Mouse (Mus musculus): ENCODE data around the gene Mecom. TPM values are rescaled to one million over a fixed set of nuclear protein-coding genes. Genes with fewer than 3 reads are reported as not detected.

The Mecom gene
- total RNA-seq, 4 experiments from 2014 or later, result 2.2 to 5.5 (median 4.5) TPM

DNA sequence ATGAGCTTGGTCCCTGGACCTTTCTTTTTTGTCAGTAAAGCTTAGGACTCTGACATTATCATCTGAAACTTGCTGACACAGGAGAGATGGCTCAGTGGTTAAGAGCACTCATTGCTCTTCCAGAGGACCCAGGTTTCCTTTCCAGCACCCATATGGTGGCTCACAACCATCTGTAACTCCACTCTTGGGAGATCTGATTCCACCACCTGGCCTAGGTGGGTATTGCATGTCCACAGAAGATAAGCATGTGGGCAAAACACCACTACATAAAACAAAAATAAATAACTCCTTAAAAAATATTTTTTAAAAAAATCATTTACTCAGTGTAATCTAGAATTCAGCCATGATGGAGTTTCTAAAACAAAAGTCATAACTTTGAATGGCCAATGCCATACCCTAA lies 338.7 kb downstream of the Mecom start:
- DNase-seq (ENCODE audit: low spot score in 2 of 2), result no peak

DNA sequence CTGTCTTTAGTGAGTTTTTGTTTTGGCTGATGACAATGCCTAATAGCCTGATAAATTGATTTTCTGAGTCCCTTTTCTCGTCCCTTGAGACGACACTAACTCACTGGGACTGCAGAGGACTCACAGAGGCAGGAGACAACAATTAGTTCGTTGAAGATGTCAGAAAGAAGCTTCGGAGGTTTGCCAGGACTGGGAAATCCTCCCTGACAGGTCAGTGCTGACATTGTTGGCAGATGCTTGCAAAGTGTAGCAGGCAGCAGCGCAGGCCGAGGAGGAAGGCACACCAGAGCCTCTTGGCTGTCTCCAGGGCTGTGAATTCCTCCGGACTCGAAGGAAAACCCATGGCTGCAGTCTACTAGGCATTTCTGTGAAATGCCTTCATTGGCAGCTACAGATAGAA lies 339.9 kb downstream of the Mecom start:
- no peak for DNase-seq (ENCODE audit: low spot score in 2 of 2)

DNA sequence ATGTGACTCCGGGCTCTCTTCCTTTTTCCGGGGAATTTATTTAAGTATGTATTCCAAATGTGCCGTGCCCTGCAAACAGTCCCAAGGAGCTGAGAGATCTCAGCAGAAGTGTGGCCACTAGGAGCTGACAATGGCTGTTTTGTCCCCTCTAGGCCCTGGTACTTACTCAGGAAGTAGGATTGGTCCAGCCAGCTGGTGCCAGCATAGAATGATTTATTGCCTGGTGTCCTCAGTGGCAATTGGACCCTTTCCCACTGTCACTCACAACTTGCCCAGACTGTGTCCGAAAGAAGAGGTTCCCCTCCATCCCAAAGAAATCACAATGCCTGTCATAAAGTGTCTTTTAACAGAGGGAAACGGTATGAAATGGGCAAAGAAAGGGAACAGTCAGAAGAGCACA lies 340.4 kb downstream of the Mecom start:
- DNase-seq (ENCODE audit: low spot score in 2 of 2), result no peak

DNA sequence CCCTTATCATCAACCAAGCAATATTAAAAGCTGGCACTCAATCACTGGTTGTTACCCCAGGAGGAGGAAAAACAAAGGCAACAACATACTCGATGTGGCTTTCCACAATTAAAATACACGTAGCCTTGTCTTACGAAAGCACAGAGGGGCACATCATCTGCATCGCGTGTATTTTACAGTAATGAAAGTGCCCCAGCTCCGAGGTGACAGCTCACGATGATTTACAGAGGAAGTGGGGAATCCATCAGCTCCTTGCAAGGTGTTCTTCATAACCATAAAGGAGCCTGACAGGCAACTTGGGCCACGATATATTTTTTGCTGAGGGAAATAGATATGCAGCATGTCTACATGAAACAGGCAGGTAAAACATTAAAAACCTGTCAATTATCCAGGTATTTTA lies 341.7 kb downstream of the Mecom start:
- DNase-seq (ENCODE audit: low spot score in 2 of 2), result no peak

DNA sequence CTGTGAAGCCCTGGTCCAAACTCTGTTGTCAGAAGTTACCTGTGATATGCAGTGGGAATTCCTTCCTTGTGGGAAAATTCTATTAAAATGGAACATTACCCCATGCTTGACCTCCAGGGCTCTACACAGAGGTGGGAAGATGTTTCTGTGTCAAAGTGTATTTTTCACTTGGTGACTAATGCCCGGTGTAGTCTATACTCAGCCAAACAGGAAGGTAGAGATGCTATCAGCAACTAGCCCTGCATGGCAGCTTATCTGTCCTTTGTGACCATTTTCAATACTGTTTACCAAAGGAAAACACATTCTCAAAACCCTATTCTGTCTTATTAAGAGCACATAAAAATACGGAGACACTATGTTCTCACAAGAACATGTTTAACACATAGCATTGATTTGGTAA lies 344.0 kb downstream of the Mecom start:
- no peak for DNase-seq (ENCODE audit: low spot score in 2 of 2)

DNA sequence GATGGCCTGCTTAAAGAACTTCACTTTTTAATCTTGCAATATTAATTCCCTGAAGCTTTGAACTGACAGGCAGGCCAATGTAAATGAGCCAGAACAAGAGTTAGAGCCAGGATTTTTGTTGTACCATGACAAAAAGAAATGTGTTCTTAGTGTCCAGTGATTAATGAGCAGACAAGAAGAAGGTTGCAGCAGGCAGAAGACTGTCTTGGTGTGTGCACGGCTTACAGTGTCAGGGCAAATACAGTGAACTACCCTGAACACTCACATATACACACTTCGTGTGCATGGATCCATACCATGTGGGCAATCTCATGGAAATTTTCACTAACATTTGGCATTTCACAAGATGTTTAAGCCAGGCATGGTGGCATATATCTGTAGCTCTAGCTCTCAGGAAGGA lies 349.0 kb downstream of the Mecom start:
- DNase-seq (ENCODE audit: low spot score in 2 of 2), result no peak

DNA sequence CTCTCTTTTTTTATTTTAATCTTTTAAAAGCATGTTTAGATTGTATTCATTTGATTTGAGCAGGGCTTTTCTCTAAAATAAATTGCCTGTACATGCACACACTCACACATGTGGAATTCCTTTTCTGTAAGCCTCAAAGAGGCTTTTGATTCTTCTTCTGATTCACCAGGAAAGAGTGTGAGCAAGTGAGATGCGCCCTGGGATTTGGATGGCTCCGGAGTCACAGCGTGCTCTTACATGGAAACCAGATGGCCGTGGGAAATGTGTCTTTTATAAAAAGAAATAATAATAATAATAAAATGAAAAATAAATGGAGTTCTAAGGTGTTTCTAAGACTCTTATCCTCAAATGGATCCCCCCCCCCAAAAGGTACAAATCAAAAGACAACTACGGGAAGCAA lies 349.6 kb downstream of the Mecom start:
- DNase-seq (ENCODE audit: low spot score in 2 of 2), result no peak

DNA sequence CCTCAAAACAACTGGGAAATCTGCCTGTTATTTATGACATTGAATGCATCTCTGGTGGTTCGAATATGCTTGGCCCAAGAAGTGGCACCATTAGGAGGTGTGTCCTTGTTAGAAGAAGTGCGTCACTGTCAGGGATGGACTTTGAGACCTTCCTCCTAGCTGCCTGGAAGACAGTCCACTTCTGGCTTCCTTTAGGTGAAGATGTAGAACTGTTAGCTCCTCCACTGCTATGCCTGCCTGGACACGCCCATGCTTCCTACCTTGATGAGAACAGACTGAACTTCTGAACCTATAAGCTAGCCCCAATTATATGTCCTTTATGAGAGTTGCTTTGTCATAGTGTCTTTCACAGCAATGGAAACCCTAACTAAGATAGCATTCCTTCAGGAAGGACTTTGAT lies 352.6 kb downstream of the Mecom start:
- no peak for DNase-seq (ENCODE audit: low spot score in 2 of 2)

DNA sequence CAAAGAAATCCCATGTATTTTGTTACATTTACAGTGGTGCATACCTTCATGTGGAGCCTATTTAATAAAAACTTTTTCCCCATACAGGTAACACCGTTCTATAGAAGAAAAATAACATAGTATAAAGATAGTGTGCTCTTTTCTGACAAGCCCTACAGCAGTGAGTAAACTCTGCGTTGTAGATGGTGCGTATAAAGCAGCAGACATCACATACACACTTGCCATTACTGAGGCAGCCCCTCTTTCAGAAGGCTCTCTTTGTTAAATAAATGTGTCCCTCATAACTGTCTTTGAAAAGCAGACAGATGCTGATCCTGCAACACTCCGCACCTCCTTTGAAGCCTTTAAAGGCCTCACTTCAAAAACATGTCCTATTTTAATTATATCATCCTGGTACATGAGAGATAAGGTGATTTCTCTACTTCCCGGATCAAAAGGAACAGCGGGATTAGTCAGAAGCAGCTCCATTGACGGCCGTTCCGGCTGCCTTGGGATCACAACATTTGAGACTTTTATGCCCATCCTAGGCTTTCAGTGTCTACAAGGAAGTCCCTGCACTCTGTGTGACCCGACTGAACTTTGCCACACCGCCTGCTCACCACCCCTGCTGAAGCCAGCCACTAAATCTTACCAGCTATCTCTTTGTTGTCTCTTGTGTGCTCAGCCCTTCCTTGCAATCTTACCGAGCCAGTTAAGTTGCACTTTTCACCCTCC lies 355.4 kb downstream of the Mecom start:
- no peak for DNase-seq (ENCODE audit: low spot score in 2 of 2)

DNA sequence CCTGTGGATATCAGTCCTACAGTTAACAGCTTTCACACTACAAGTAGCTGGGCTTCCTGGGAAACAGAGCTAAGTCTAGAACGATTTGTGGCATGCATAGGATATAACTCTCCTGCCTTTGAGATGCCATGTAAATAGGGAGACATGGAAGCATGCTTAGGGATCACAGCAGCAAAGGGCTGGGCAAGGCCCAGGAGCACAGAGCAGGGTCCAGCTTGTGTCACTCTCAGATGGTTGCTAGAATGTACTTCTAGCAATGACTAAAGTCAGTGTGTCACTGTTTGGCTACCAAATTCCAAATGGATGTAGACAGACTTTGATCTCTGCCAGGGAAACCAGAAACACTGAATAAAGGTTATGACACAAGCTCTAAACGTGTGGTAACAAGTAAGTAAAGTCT lies 358.5 kb downstream of the Mecom start:
- DNase-seq (ENCODE audit: low spot score in 2 of 2), result no peak

DNA sequence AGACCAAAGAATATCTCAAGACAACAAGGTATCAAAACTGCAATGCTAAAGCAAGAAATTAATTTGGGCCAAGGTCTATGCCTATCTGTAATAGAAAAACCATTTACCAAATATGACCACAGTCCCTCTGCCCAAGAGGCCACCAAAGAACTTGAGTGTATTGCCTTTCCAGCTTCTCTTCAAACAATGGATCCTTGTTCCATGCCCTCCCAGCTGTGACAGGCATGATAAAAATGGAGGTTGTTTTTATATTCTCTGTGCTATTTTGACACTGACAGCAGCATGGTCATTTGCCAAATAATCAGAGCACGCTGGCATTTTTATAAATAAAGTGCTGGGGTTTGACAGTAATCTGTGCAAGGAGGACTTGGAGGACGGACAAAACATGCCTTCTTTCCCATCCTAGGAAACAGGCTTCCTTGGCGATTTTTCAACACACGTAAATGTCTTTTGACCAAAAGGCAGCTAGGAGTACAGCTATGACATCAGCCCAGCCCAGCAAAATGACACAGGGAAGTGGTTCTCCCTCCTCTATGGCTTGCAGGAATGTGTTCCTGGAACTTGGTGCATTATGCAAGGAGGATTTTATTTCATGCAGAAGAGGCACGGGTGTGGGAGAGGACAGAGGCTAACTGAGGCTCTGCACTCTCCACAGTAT lies 359.9 kb downstream of the Mecom start:
- no peak for DNase-seq (ENCODE audit: low spot score in 2 of 2)

DNA sequence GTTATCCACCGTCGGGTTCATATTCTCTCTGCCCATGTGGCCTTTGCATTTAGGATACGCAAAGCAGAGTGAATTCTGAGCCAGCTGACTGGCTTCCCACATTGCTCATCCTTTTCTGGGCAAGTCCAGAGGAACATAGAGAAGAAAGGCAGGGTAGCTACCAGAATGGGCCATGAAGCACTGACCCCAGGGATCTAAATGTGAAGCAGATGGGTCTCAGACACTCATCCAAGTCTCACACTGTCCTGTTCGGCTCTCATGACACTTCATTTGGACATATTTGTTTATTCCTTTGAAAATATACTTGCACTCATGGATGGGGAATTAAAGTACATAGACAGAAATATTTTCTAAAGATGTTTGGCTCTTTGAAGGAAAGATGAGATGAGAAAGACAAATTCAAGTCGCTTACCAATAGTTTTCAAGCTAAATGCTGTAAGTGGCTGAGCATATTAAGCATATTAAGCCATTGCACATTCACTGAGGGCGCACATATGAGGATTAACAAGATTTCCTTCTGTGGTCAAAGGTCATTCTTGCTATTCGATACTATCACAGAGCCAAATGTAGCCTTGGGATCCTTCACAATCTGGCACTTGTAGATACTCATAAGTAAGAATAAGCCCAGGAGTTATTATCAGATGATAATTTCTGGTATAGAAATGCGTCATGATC lies 365.9 kb downstream of the Mecom start:
- DNase-seq (ENCODE audit: low spot score in 2 of 2), result no peak

DNA sequence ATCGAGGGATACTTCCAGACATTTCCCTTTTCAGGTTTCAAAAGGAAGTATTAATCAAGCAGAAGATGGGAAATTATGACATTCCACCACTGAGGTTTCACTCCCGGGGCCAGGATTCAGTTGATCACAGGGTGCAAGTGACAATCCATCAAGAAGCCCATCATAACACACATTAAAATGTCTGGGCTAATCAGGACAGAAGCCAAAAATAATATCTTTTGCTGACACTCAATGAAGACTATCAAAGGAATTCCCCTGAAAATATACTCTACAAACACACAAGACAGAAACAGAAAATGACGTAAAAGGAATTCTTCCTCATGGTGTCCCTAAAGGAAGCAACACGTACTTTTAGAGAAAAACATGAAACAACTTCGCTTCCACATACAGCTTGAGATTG lies 371.2 kb downstream of the Mecom start:
- DNase-seq (ENCODE audit: low spot score in 2 of 2), result no peak

DNA sequence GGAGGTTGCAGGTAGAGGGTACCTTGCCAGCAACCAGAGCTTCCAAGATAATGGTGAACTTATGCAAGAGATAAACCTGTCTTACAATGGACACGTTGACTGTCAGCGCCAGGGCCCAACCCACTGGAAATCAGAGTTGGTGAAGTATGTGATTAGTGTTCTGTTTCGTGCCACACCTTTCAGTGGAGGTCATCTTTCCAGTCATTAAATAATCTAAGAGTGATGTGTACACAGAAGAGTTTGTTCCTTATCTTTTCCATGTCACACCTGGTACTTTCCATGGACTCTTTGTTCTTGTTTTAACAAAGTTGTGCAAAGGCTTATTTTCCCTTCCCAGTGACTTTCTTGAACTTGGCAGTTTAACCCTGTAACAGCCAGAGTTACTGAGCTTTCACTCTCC lies 374.0 kb downstream of the Mecom start:
- DNase-seq (ENCODE audit: low spot score in 2 of 2), result no peak

DNA sequence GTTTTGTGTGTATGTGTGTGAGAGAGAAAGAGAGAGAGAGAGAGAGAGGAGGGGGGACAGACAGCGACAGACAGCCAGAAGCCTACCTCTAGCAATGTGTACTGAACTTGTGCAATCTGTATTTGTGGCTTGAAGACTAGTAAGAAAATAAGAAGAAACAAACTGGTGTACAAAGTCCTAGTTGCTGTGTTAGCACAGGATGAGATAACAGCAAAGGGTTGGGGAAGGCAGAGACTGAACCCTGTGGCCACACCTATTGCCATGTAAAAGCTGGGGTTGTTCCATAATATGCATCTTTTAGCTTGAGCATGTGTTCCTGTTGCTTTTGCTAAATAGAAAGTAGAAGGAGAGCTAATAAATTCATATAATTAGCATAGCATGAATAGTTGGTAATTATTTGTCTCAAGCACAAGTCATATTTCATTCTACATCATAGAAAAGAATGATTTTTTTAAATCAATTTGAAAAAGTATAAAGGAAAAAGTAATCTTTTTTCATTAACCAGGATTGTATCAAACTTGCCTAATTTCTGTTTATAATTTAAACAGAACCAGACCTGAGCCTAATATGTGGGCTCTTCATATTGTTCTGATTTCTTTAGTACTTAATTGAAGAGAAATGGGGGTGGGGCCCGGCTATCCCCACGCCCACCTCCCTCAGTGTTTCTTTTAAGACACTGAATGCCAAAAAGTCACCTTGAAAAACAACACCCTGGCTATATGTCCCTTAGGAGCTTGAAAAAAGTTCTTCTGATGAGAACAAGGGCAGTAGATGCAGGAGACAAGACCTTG lies 379.2 kb downstream of the Mecom start:
- no peak for DNase-seq (ENCODE audit: low spot score in 2 of 2)

DNA sequence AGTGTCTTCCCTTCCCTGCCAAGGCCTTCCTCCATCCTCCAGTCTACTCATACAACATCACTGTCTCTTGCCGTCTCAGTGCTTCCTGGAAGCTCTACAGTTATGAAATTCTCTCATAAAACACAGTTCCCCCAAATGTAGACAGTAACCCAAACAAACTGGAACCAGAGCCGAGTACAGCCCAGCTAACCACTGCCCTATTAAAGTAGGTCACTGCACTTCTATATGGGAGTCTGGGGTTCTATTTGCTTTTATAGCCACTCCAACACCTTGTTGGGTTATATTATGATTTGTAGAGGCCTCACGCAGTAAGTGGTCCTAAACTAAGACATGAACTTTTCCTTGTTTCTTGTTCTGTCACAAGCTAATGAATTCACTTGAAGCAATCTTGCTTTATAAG lies 380.8 kb downstream of the Mecom start:
- no peak for DNase-seq (ENCODE audit: low spot score in 2 of 2)

DNA sequence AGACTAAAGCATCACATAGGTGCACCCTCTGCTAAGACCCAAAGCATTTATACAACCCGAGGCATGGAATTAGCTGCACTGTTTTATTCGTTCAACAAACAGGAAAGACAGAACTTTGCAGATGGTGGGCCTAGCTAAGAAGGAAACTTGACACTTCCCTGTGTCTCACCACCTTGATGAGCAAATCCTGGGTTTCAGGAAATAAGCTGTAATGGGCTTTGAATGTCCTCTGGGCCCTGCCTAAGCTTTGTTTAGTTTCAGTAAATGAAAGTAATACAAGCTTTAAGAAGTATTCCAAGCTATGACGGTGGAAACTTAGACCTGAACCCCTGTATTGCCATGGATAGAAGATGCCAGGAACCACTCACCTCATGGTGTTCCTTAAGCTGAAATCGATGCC lies 383.0 kb downstream of the Mecom start:
- no peak for DNase-seq (ENCODE audit: low spot score in 2 of 2)

DNA sequence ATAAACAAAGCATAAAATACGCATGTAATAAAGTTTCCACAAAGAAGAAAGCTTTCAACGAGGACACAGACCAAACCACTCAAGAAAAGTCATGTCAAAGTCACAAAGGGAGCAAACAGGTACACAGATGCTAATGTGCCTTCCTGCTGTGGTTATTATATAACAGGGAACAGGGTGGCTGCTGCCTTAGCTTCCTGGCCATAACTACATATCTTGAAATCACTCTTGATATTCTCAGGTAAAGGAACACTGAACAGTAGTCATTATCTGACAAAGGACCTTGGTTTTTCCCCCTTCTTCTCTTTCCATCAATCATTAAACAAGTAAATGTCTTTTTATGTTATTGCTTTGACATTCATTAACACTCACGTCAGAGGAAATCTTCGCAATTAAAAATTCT lies 384.4 kb downstream of the Mecom start:
- DNase-seq (ENCODE audit: low spot score in 2 of 2), result no peak

DNA sequence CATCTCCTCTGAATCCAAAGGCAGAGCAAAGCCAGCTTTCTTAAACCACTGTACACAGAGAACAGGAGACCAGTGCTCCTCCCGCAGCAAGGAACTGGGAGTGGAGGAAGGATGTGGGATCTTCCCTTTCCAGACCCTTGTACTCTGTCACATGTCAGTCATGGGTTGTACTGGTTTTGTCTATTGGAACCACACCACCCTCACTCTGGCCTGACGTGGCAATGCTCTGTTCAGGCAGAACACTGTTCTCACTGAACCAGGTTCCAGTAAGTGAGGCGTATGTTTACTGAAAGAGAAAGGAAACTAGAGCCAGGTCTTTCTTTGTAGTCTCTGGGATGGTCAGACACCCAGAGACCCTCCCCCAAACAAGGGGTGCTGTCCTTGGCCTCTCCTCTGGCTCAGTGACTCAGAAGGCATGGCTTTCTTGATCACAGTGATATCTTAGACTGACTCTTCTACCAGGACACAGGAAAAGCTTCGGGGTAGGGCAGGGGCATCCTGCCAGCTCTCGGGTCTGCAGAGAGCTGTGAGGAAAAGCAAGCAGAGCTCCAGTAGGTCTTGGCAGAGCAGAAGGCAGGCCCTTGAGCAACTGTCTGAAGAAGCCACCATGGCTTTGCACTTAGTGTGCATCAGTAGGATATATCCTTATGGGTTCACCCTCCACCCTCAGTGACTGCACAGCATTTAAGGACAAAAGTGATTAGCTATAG lies 386.7 kb downstream of the Mecom start:
- DNase-seq (ENCODE audit: low spot score in 2 of 2), result no peak

DNA sequence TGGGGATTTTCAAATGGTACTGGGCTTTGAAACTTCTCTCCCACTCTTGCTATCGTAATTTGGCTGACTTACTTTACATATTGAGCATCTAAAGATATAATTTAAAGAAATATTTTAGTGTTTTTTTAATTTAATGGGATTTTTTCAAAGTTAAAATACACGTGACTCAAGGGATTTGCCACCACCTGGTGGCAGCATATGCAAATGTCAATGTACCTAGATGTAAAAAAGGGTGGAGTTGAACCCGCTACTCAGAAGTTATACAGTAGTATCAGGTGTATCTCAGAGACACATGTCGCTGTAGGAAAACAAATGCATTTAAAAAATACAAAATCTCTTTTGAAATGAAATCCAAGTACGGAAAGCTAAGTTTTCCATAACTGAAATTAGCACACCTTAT lies 387.5 kb downstream of the Mecom start:
- no peak for DNase-seq (ENCODE audit: low spot score in 2 of 2)

DNA sequence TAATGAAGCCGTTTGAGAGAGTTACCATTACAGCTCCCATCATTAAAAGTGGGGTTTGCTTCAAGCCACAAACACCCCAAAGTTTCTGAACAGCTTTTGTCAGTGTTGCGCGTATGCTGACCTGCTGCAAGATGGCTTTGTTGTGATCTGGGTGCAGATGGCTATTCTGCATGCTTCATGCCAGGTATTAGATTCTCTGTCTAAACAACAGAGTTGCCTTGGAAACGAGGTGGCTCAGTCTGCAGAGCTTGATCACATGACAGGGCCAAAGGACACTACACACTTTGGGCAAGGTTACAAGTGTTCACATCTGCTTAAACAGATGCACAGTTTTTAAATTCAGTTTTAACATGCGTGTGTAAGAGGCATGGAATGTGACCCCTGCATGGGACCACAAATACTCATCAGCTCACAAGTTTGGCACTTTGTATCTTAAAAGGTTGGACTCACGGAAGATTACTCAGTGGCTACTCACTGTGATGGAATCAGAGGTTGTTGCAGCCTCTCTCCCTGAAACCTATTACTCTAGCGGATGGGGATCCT lies 390.6 kb downstream of the Mecom start:
- no peak for DNase-seq (ENCODE audit: low spot score in 2 of 2)
